In the genomic region with DNA sequence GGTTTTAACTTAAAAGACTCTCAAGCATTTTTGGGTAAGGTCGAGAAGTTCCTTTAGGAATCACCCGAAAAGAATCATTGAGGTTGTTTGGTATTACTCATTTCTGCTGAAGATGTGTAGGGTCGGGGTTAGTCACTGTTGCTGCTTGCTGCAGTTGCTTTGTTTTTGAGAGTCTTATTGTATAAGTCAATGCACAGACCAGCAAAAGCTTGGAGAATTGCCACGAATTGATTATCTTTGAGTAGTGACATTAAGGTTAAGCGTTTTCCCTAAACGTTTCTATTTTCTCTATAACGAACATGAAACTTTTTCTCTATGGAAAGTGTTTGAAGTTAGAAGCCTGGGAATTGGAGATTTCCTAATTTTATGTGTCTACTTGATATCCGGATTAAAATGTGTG, we compare ENCODE assay signal across 8 mouse cellular contexts. TPM values are rescaled to one million over a fixed set of nuclear protein-coding genes. Genes with fewer than 3 reads are reported as not detected.
DNase-seq lines count a peak whose midpoint lies in the region; ATAC-seq and TF ChIP-seq lines count a peak whose summit lies in the region.

No protein-coding gene starts in this region.

- no peak for TF ChIP-seq EP300 in CH12.LX (IDR thresholded peaks at IDR 0.05; ENCODE audit: low read length)

- 12% methylated on average over 8 of the region's 8 CpGs for WGBS in heart, embryonic 10.5 days
- WGBS in forebrain, embryonic 11.5 days: 15% methylated on average over 8 of the region's 8 CpGs
- WGBS in liver, embryonic 13.5 days (ENCODE audit: insufficient replicate concordance): 8% methylated on average over 8 of the region's 8 CpGs

- H3K27me3 ChIP-seq in heart, embryonic 10.5 days (ENCODE audit: insufficient read depth, poor library complexity, severe bottlenecking): no peaks in the 10 kb centered on the region
- H3K27me3 ChIP-seq in CH12.LX (replicated peaks): no peaks in the 10 kb centered on the region
- H3K27me3 ChIP-seq in forebrain, embryonic 11.5 days (ENCODE audit: control insufficient read depth, insufficient read depth, low read length): no peaks in the 10 kb centered on the region
- no peaks in the 10 kb centered on the region for H3K27me3 ChIP-seq in liver, embryonic 13.5 days

- DNase-seq in heart, embryonic 10.5 days (ENCODE audit: low spot score): no peak
- DNase-seq in heart, adult 11 months: no peak
- no peak for DNase-seq in CH12.LX (ENCODE audit: extremely low read depth)
- no peak for DNase-seq in forebrain, embryonic 11.5 days (ENCODE audit: low spot score)
- DNase-seq in liver, embryonic 13.5 days: no peak
- DNase-seq in retina, embryonic 14.5 days (ENCODE audit: low spot score): no peak
- DNase-seq in thymus, postnatal 25 days: no peak
- DNase-seq in embryo, embryonic 11 days: no peak

- dilution Hi-C loops in CH12.LX (cut with MboI; ENCODE audit: extremely low pct_ligation_motif_present, extremely low pct_unique_long_range_greater_than_20kb, low sequenced_read_pairs): no loop called here

- peaks cover 50% of the 10 kb centered on the region for H3K36me3 ChIP-seq in heart, embryonic 10.5 days
- peaks cover 11 to 50% of the 10 kb centered on the region in 2 experiments for H3K36me3 ChIP-seq in CH12.LX (replicated peaks in 1 of 2; ENCODE audit: control insufficient read depth in 1 of 2, insufficient read depth in 1 of 2, low read length in 1 of 2)
- no peaks in the 10 kb centered on the region; the same call in 1 of the 2 replicates for H3K36me3 ChIP-seq in forebrain, embryonic 11.5 days (ENCODE audit: control insufficient read depth, insufficient read depth, low read length)
- H3K36me3 ChIP-seq in liver, embryonic 13.5 days: peaks cover 36% of the 10 kb centered on the region

- H3K4me1 ChIP-seq in heart, embryonic 10.5 days: peaks cover 28% of the 10 kb centered on the region
- H3K4me1 ChIP-seq in CH12.LX (ENCODE audit: control insufficient read depth in 1 of 2, insufficient read depth in 2 of 2): peaks cover 4 to 24% of the 10 kb centered on the region in 2 experiments; a peak in 2 of 4 replicates
- H3K4me1 ChIP-seq in forebrain, embryonic 11.5 days (replicated peaks; ENCODE audit: control insufficient read depth, insufficient read depth, low read length): 0 out of 2 replicates have a peak, but pooled peaks cover 5% of the 10 kb centered on the region
- H3K4me1 ChIP-seq in liver, embryonic 13.5 days (replicated peaks): peaks cover 35% of the 10 kb centered on the region

- peak overlapping the region; percentile 97 for H3K27ac ChIP-seq in heart, embryonic 10.5 days
- H3K27ac ChIP-seq in CH12.LX (ENCODE audit: insufficient read depth, low read depth): no peak overlapping the region; the same call in 1 of the 2 replicates
- peak overlapping the region; percentile 94 for H3K27ac ChIP-seq in forebrain, embryonic 11.5 days (ENCODE audit: low read depth, low read length)
- H3K27ac ChIP-seq in liver, embryonic 13.5 days: peak overlapping the region; percentile 96

- no peaks in the 10 kb centered on the region for H3K9me3 ChIP-seq in heart, embryonic 10.5 days
- H3K9me3 ChIP-seq in CH12.LX (replicated peaks; ENCODE audit: low read length): no peaks in the 10 kb centered on the region
- H3K9me3 ChIP-seq in forebrain, embryonic 11.5 days (ENCODE audit: control insufficient read depth, low read length): no peaks in the 10 kb centered on the region
- H3K9me3 ChIP-seq in liver, embryonic 13.5 days (replicated peaks): no peaks in the 10 kb centered on the region

- TF ChIP-seq CTCF in CH12.LX (conservative IDR thresholded peaks at IDR 0.05 in 1 of 2, IDR thresholded peaks at IDR 0.05 in 1 of 2; ENCODE audit: low read depth in 2 of 2, low read length in 2 of 2): no peak

- no peak for TF ChIP-seq POLR2A in CH12.LX (IDR thresholded peaks at IDR 0.05; ENCODE audit: low read depth, low read length)

- ATAC-seq in forebrain, embryonic 11.5 days (replicated peaks; ENCODE audit: low FRiP score): no peak
- no peak for ATAC-seq in liver, embryonic 13.5 days (ENCODE audit: low read depth)

- peak overlapping the region; percentile 28 for H3K9ac ChIP-seq in CH12.LX (ENCODE audit: insufficient read depth, low read depth)
- peak overlapping the region; percentile 79 for H3K9ac ChIP-seq in forebrain, embryonic 11.5 days (ENCODE audit: low read length)
- peak overlapping the region; percentile 85 for H3K9ac ChIP-seq in liver, embryonic 13.5 days

- H3K4me2 ChIP-seq in CH12.LX (ENCODE audit: insufficient read depth, low read depth, poor library complexity, severe bottlenecking): peak overlapping the region; percentile 1
- H3K4me2 ChIP-seq in forebrain, embryonic 11.5 days (ENCODE audit: low read depth, low read length, severe bottlenecking): peak overlapping the region; percentile 75
- H3K4me2 ChIP-seq in liver, embryonic 13.5 days: peak overlapping the region; percentile 83

- peak overlapping the region; percentile 91 for H3K4me3 ChIP-seq in heart, embryonic 10.5 days
- peak overlapping the region; percentile 74 to 98 (median 84) for H3K4me3 ChIP-seq in CH12.LX (replicated peaks in 1 of 3; ENCODE audit: low read depth in 2 of 3, low read length in 2 of 3, poor library complexity in 1 of 3)
- peak overlapping the region; percentile 77 for H3K4me3 ChIP-seq in forebrain, embryonic 11.5 days (ENCODE audit: low read depth, low read length)
- peak overlapping the region; percentile 80 for H3K4me3 ChIP-seq in liver, embryonic 13.5 days (replicated peaks)

- in situ Hi-C loops in CH12.LX (cut with MboI; ENCODE audit: low pct_ligation_motif_present, low pct_unique_long_range_greater_than_20kb, low sequenced_read_pairs): no loop called here

- peaks cover 19% of the 10 kb centered on the region for H3K79me2 ChIP-seq in CH12.LX (replicated peaks; ENCODE audit: control insufficient read depth, extremely low read depth, insufficient read depth, poor library complexity, severe bottlenecking)

- TF ChIP-seq RAD21 in CH12.LX (IDR thresholded peaks at IDR 0.05; ENCODE audit: low read depth, low read length): no peak

TF ChIP-seq in CH12.LX, 34 proteins besides CTCF, POLR2A, EP300 and RAD21:
- TF ChIP-seq ETS1 (conservative IDR thresholded peaks at IDR 0.05; ENCODE audit: low read depth, low read length) (no peak), UBTF (IDR thresholded peaks at IDR 0.05; ENCODE audit: low read depth, low read length) (no peak), MAZ (IDR thresholded peaks at IDR 0.05; ENCODE audit: low read depth, low read length) (no peak), MAX (IDR thresholded peaks at IDR 0.05; ENCODE audit: low read length) (no peak), MXI1 (IDR thresholded peaks at IDR 0.05; ENCODE audit: low read depth, low read length) (no peak), ZKSCAN1 (IDR thresholded peaks at IDR 0.05; ENCODE audit: borderline replicate concordance, low read depth, low read length) (no peak), USF1 (IDR thresholded peaks at IDR 0.05; ENCODE audit: low read depth, low read length) (no peak), POLR2AphosphoS2 (IDR thresholded peaks at IDR 0.05; ENCODE audit: low read depth, low read length) (no peak), SMC3 (IDR thresholded peaks at IDR 0.05; ENCODE audit: low read depth, low read length) (no peak), RCOR1 (conservative IDR thresholded peaks at IDR 0.05; ENCODE audit: low read depth, low read length) (no peak), USF2 (conservative IDR thresholded peaks at IDR 0.05; ENCODE audit: low read depth, low read length) (no peak), MAFK (IDR thresholded peaks at IDR 0.05; ENCODE audit: insufficient replicate concordance, low read length) (no peak), MEF2A (IDR thresholded peaks at IDR 0.05; ENCODE audit: borderline replicate concordance, low read depth, low read length) (no peak), E2F4 (IDR thresholded peaks at IDR 0.05; ENCODE audit: insufficient replicate concordance, low read depth, low read length) (no peak), TCF12 (IDR thresholded peaks at IDR 0.05; ENCODE audit: low read depth, low read length) (no peak), NELFE (IDR thresholded peaks at IDR 0.05; ENCODE audit: low read depth, low read length) (no peak), NRF1 (IDR thresholded peaks at IDR 0.05; ENCODE audit: low read depth, low read length) (no peak), BHLHE40 (IDR thresholded peaks at IDR 0.05; ENCODE audit: low read depth, low read length) (no peak), ZC3H11A (IDR thresholded peaks at IDR 0.05; ENCODE audit: low read depth, low read length) (no peak)

RNA-seq across cellular contexts. Expression of gene Ttll5, which starts 0.9 kb away (rescaled TPM):
- 14.9 and 18.1 TPM in 2 replicates for polyA plus RNA-seq in heart, embryonic 10.5 days (2016; fragmentation: Nextera tagmentation; extraction: Ambion mirVana)
- total RNA-seq in CH12.LX (2012; rRNA removed) (8.7 and 10.4 TPM in 2 replicates), CH12.LX (2014; rRNA removed) (4.6 and 5.7 TPM in 2 replicates)
- polyA plus RNA-seq in CH12.LX (2012; ENCODE audit: insufficient read length, low read depth): 14.0 and 14.8 TPM in 2 replicates
- polyA plus RNA-seq in forebrain, embryonic 11.5 days (2014; fragmentation: Nextera tagmentation; extraction: Ambion mirVana): 15.6 and 19.9 TPM in 2 replicates
- 5.0 and 6.4 TPM in 2 replicates for polyA plus RNA-seq in liver, embryonic 13.5 days (2015; fragmentation: Nextera tagmentation; extraction: Ambion mirVana)

RNA-seq across cellular contexts. Expression of gene Erg28, which starts 1.0 kb away (rescaled TPM):
- polyA plus RNA-seq in heart, embryonic 10.5 days (2016; fragmentation: Nextera tagmentation; extraction: Ambion mirVana): 109 and 114 TPM in 2 replicates
- total RNA-seq in CH12.LX (2012; rRNA removed) (83.6 and 91.5 TPM in 2 replicates), CH12.LX (2014; rRNA removed) (246 and 318 TPM in 2 replicates)
- 124 and 143 TPM in 2 replicates for polyA plus RNA-seq in CH12.LX (2012; ENCODE audit: insufficient read length, low read depth)
- 101 and 107 TPM in 2 replicates for polyA plus RNA-seq in forebrain, embryonic 11.5 days (2014; fragmentation: Nextera tagmentation; extraction: Ambion mirVana)
- 93.5 and 115 TPM in 2 replicates for polyA plus RNA-seq in liver, embryonic 13.5 days (2015; fragmentation: Nextera tagmentation; extraction: Ambion mirVana)

Comparison
In these comparisons a context has a peak if more than half of its experiments do, and no peak if none do; other contexts are left out.
1. H3K4me2 ChIP-seq: peak in every context shown above with its lines; median percentile 83 in liver, embryonic 13.5 days; 75 in forebrain, embryonic 11.5 days; 1 in CH12.LX.
2. H3K9ac ChIP-seq: peak in every context shown above with its lines; median percentile 85 in liver, embryonic 13.5 days; 79 in forebrain, embryonic 11.5 days; 28 in CH12.LX.